Mouse (Mus musculus): Measurements from ENCODE around the gene Ebf3. TPM values are rescaled to one million over a fixed set of nuclear protein-coding genes. Genes with fewer than 3 reads are reported as not detected.

Ebf3 gene
- polyA plus RNA-seq, 1 experiment from 2014 or later = 12.9 TPM

- peaks cover 58% of the 10 kb centered on the region for H3K4me1 ChIP-seq (ENCODE audit: control insufficient read depth, insufficient read depth, low read length)
- no peak for ATAC-seq (ENCODE audit: insufficient read depth, low FRiP score, low TSS enrichment)
- DNase-seq (ENCODE audit: low spot score) = peak; percentile 84
- no peak overlapping the region for H3K9ac ChIP-seq (ENCODE audit: low read length)
- under 1% methylated on average over 48 of the region's 48 CpGs for WGBS
- no peaks in the 10 kb centered on the region for H3K9me3 ChIP-seq (ENCODE audit: control insufficient read depth, low read length)
- no peaks in the 10 kb centered on the region for H3K36me3 ChIP-seq (ENCODE audit: control insufficient read depth, insufficient read depth, low read length)
- peak overlapping the region; percentile 22 for H3K4me2 ChIP-seq (ENCODE audit: low read depth)
- no peak overlapping the region for H3K27ac ChIP-seq (ENCODE audit: low read depth, low read length)
- peaks cover 88% of the 10 kb centered on the region for H3K27me3 ChIP-seq (ENCODE audit: control insufficient read depth, insufficient read depth, low read length)
- H3K4me3 ChIP-seq (ENCODE audit: low read depth, low read length) = peak overlapping the region; percentile 10; the same call in 1 of the 2 replicates
Observed at GRCm38 (mm10) chr7:137318924-137319885, 5.0 kb upstream of the Ebf3 start.

- Histone ChIP-seq H3K9me3 (ENCODE audit: control insufficient read depth, low read length) (no peaks in the 10 kb centered on the region), H3K27me3 (ENCODE audit: control insufficient read depth, insufficient read depth, low read length) (peaks cover 85% of the 10 kb centered on the region), H3K4me3 (ENCODE audit: low read depth, low read length) (no peak overlapping the region), H3K36me3 (ENCODE audit: control insufficient read depth, insufficient read depth, low read length) (no peaks in the 10 kb centered on the region), H3K4me2 (ENCODE audit: low read depth) (peak overlapping the region; percentile 22; the same call in 1 of the 2 replicates), H3K4me1 (ENCODE audit: control insufficient read depth, insufficient read depth, low read length) (peaks cover 58% of the 10 kb centered on the region), H3K27ac (ENCODE audit: low read depth, low read length) (no peak overlapping the region), H3K9ac (ENCODE audit: low read length) (no peak overlapping the region)
- 4% methylated on average over 9 of the region's 9 CpGs for WGBS
- DNase-seq (ENCODE audit: low spot score) (peak; percentile 29), ATAC-seq (ENCODE audit: insufficient read depth, low FRiP score, low TSS enrichment) (no peak)
Observed at GRCm38 (mm10) chr7:137318383-137318775, 4.1 kb upstream of the Ebf3 start.

- Histone ChIP-seq H3K4me2 (ENCODE audit: low read depth) (peak overlapping the region; percentile 91), H3K27me3 (ENCODE audit: control insufficient read depth, insufficient read depth, low read length) (peaks cover 80% of the 10 kb centered on the region), H3K4me1 (ENCODE audit: control insufficient read depth, insufficient read depth, low read length) (peaks cover 59% of the 10 kb centered on the region), H3K27ac (ENCODE audit: low read depth, low read length) (peak overlapping the region; percentile 81; the same call in 1 of the 2 replicates), H3K9ac (ENCODE audit: low read length) (peak overlapping the region; percentile 44; the same call in 1 of the 2 replicates), H3K4me3 (ENCODE audit: low read depth, low read length) (peak overlapping the region; percentile 23), H3K36me3 (ENCODE audit: control insufficient read depth, insufficient read depth, low read length) (no peaks in the 10 kb centered on the region), H3K9me3 (ENCODE audit: control insufficient read depth, low read length) (no peaks in the 10 kb centered on the region)
- ATAC-seq (ENCODE audit: insufficient read depth, low FRiP score, low TSS enrichment) (no peak), DNase-seq (ENCODE audit: low spot score) (no peak)
- WGBS = 1% methylated on average over 24 of the region's 24 CpGs
Observed at GRCm38 (mm10) chr7:137317659-137318382, 3.6 kb upstream of the Ebf3 start.

GRCm38 (mm10) chr7:137316926-137317658 lies 2.8 kb upstream of the Ebf3 start:
- whole genome bisulfite sequencing = under 1% methylated on average over 39 of the region's 39 CpGs
- peak; percentile 72 for DNase-seq (ENCODE audit: low spot score)
- peak overlapping the region; percentile 44 for H3K9ac ChIP-seq (ENCODE audit: low read length)
- H3K9me3 ChIP-seq (ENCODE audit: control insufficient read depth, low read length) = no peaks in the 10 kb centered on the region
- peak overlapping the region; percentile 23 for H3K4me3 ChIP-seq (ENCODE audit: low read depth, low read length)
- H3K4me2 ChIP-seq (ENCODE audit: low read depth) = peak overlapping the region; percentile 91
- peaks cover 52% of the 10 kb centered on the region for H3K4me1 ChIP-seq (ENCODE audit: control insufficient read depth, insufficient read depth, low read length)
- peak overlapping the region; percentile 81 for H3K27ac ChIP-seq (ENCODE audit: low read depth, low read length)
- no peaks in the 10 kb centered on the region for H3K36me3 ChIP-seq (ENCODE audit: control insufficient read depth, insufficient read depth, low read length)
- peaks cover 73% of the 10 kb centered on the region for H3K27me3 ChIP-seq (ENCODE audit: control insufficient read depth, insufficient read depth, low read length)
- peak; percentile 48 for ATAC-seq (ENCODE audit: insufficient read depth, low FRiP score, low TSS enrichment)

GRCm38 (mm10) chr7:137316181-137316925 lies 2.1 kb upstream of the Ebf3 start:
- peak overlapping the region; percentile 81 for H3K27ac ChIP-seq (ENCODE audit: low read depth, low read length)
- H3K4me2 ChIP-seq (ENCODE audit: low read depth) = peak overlapping the region; percentile 91
- peak overlapping the region; percentile 23 for H3K4me3 ChIP-seq (ENCODE audit: low read depth, low read length)
- DNase-seq (ENCODE audit: low spot score) (peak; percentile 46), ATAC-seq (ENCODE audit: insufficient read depth, low FRiP score, low TSS enrichment) (no peak)
- peaks cover 50% of the 10 kb centered on the region for H3K4me1 ChIP-seq (ENCODE audit: control insufficient read depth, insufficient read depth, low read length)
- peaks cover 73% of the 10 kb centered on the region for H3K27me3 ChIP-seq (ENCODE audit: control insufficient read depth, insufficient read depth, low read length)
- no peaks in the 10 kb centered on the region for H3K36me3 ChIP-seq (ENCODE audit: control insufficient read depth, insufficient read depth, low read length)
- H3K9ac ChIP-seq (ENCODE audit: low read length) = peak overlapping the region; percentile 44; the same call in 1 of the 2 replicates
- no peaks in the 10 kb centered on the region for H3K9me3 ChIP-seq (ENCODE audit: control insufficient read depth, low read length)
- WGBS = under 1% methylated on average over 20 of the region's 20 CpGs

GRCm38 (mm10) chr7:137315544-137315940 lies 1.3 kb upstream of the Ebf3 start:
- H3K27me3 ChIP-seq (ENCODE audit: control insufficient read depth, insufficient read depth, low read length) = peaks cover 69% of the 10 kb centered on the region
- H3K36me3 ChIP-seq (ENCODE audit: control insufficient read depth, insufficient read depth, low read length) = no peaks in the 10 kb centered on the region
- H3K27ac ChIP-seq (ENCODE audit: low read depth, low read length) = peak overlapping the region; percentile 84
- DNase-seq (ENCODE audit: low spot score) (peak; percentile 25), ATAC-seq (ENCODE audit: insufficient read depth, low FRiP score, low TSS enrichment) (no peak)
- peaks cover 44% of the 10 kb centered on the region for H3K4me1 ChIP-seq (ENCODE audit: control insufficient read depth, insufficient read depth, low read length)
- peak overlapping the region; percentile 91 for H3K4me2 ChIP-seq (ENCODE audit: low read depth)
- H3K9me3 ChIP-seq (ENCODE audit: control insufficient read depth, low read length) = no peaks in the 10 kb centered on the region
- under 1% methylated on average over 19 of the region's 19 CpGs for WGBS
- peak overlapping the region; percentile 87 for H3K4me3 ChIP-seq (ENCODE audit: low read depth, low read length)
- H3K9ac ChIP-seq (ENCODE audit: low read length) = peak overlapping the region; percentile 59

GRCm38 (mm10) chr7:137314710-137315543 lies 682 bp upstream of the Ebf3 start:
- Histone ChIP-seq H3K9ac (ENCODE audit: low read length) (peak overlapping the region; percentile 59), H3K9me3 (ENCODE audit: control insufficient read depth, low read length) (no peaks in the 10 kb centered on the region), H3K27me3 (ENCODE audit: control insufficient read depth, insufficient read depth, low read length) (peaks cover 63% of the 10 kb centered on the region), H3K36me3 (ENCODE audit: control insufficient read depth, insufficient read depth, low read length) (no peaks in the 10 kb centered on the region), H3K4me2 (ENCODE audit: low read depth) (peak overlapping the region; percentile 91), H3K4me3 (ENCODE audit: low read depth, low read length) (peak overlapping the region; percentile 87), H3K27ac (ENCODE audit: low read depth, low read length) (peak overlapping the region; percentile 84), H3K4me1 (ENCODE audit: control insufficient read depth, insufficient read depth, low read length) (peaks cover 40% of the 10 kb centered on the region)
- no peak for DNase-seq (ENCODE audit: low spot score)
- peak; percentile 8; the same call in 1 of the 2 replicates for ATAC-seq (ENCODE audit: insufficient read depth, low FRiP score, low TSS enrichment)
- WGBS = under 1% methylated on average over 48 of the region's 48 CpGs

Data from neural tube, embryonic 11.5 days (tissue).